Comparison of ENCODE assay signal across 8 mouse cellular contexts in genomic region chr19:55741439-55741928, GRCm38 (mm10). TPM values are rescaled to one million over a fixed set of nuclear protein-coding genes. Genes with fewer than 3 reads are reported as not detected.
A peak's percentile ranks its signal among the peaks of the same experiment; 100 is the strongest.
DNase-seq lines count a peak whose midpoint lies in the region; ATAC-seq and TF ChIP-seq lines count a peak whose summit lies in the region.

Gene Tcf7l2, plus strand, starts transcription at chr19:55741820.

- TF ChIP-seq POLR2A in bone marrow, adult 2 months (IDR thresholded peaks at IDR 0.05; ENCODE audit: borderline replicate concordance, control insufficient read depth, low read depth, low read length): no peak
- TF ChIP-seq POLR2A in embryonic fibroblast, embryonic 13.5 days (IDR thresholded peaks at IDR 0.05; ENCODE audit: low read depth, low read length): peak; percentile 75
- peak; percentile 80 for TF ChIP-seq POLR2A in myocyte (IDR thresholded peaks at IDR 0.05; ENCODE audit: insufficient read length, low read depth)

- H3K27ac ChIP-seq in bone marrow, adult 2 months (ENCODE audit: control insufficient read depth, insufficient read depth, low read depth, low read length, poor library complexity): peak within 1 kb of the TSS; percentile 51
- peak within 1 kb of the TSS; percentile 90 for H3K27ac ChIP-seq in embryonic fibroblast, embryonic 13.5 days (ENCODE audit: insufficient read depth, low read length)
- peak within 1 kb of the TSS; percentile 97 for H3K27ac ChIP-seq in heart, embryonic 13.5 days (replicated peaks)
- H3K27ac ChIP-seq in liver, embryonic 11.5 days (ENCODE audit: low read depth, low read length): peak within 1 kb of the TSS; percentile 95

- H3K79me2 ChIP-seq in myocyte (ENCODE audit: control insufficient read depth, insufficient read depth): peaks cover 33% of the 10 kb centered on the region

- H3K9ac ChIP-seq in heart, embryonic 13.5 days: peak within 1 kb of the TSS; percentile 97
- peak within 1 kb of the TSS; percentile 77 for H3K9ac ChIP-seq in liver, embryonic 11.5 days (ENCODE audit: low read depth, low read length)

- peak within 1 kb of the TSS; percentile 94 for H3K4me2 ChIP-seq in heart, embryonic 13.5 days
- H3K4me2 ChIP-seq in liver, embryonic 11.5 days: peak within 1 kb of the TSS; percentile 78
- H3K4me2 ChIP-seq in myocyte (ENCODE audit: low read depth): peak within 1 kb of the TSS; percentile 75

- TF ChIP-seq CTCF in bone marrow, adult 2 months (IDR thresholded peaks at IDR 0.05; ENCODE audit: control insufficient read depth, insufficient read depth, low read length): no peak
- no peak for TF ChIP-seq CTCF in embryonic fibroblast, embryonic 13.5 days (IDR thresholded peaks at IDR 0.05; ENCODE audit: borderline replicate concordance, insufficient read depth, low read length)

- peak; percentile 98 for DNase-seq in 3T3-L1 (ENCODE audit: low read depth, low spot score)
- DNase-seq in kidney, postnatal 10 days: peak; percentile 96
- DNase-seq in liver, embryonic 11.5 days (ENCODE audit: low spot score): peak; percentile 91
- peak; percentile 71 to 82 for DNase-seq in spleen, postnatal 4 days (ENCODE audit: low spot score in 2 of 2)

- peak within 1 kb of the TSS; percentile 70 for H3K4me3 ChIP-seq in bone marrow, adult 2 months (replicated peaks; ENCODE audit: control insufficient read depth, low read depth, low read length)
- H3K4me3 ChIP-seq in embryonic fibroblast, embryonic 13.5 days (ENCODE audit: insufficient read depth, low read length): peak within 1 kb of the TSS; percentile 91
- peak within 1 kb of the TSS; percentile 91 for H3K4me3 ChIP-seq in heart, embryonic 13.5 days
- H3K4me3 ChIP-seq in liver, embryonic 11.5 days (ENCODE audit: low read depth, low read length): peak within 1 kb of the TSS; percentile 82
- peak within 1 kb of the TSS; percentile 85 for H3K4me3 ChIP-seq in myocyte

- peak within 1 kb of the TSS; percentile 46 for H3ac ChIP-seq in myocyte (ENCODE audit: control insufficient read depth, insufficient read length)

- H3K27me3 ChIP-seq in heart, embryonic 13.5 days (replicated peaks): no peaks in the 10 kb centered on the region
- H3K27me3 ChIP-seq in liver, embryonic 11.5 days (replicated peaks; ENCODE audit: control insufficient read depth, insufficient read depth, low read length): peaks cover 30% of the 10 kb centered on the region
- no peaks in the 10 kb centered on the region for H3K27me3 ChIP-seq in myocyte (ENCODE audit: control insufficient read depth, insufficient read depth, insufficient read length)

- peak; percentile 89 for ATAC-seq in heart, embryonic 13.5 days (ENCODE audit: extremely low read depth, insufficient number of reproducible peaks, low FRiP score, low TSS enrichment)
- ATAC-seq in liver, embryonic 11.5 days (replicated peaks; ENCODE audit: low FRiP score): peak; percentile 89

- no peaks in the 10 kb centered on the region for H3K9me3 ChIP-seq in heart, embryonic 13.5 days
- H3K9me3 ChIP-seq in liver, embryonic 11.5 days (ENCODE audit: control insufficient read depth, low read length): no peaks in the 10 kb centered on the region

- WGBS in bone marrow, adult 2 months: 2% methylated on average over 41 of the region's 42 CpGs
- under 1% methylated on average over 34 of the region's 42 CpGs for WGBS in heart, embryonic 13.5 days
- under 1% methylated on average over 38 of the region's 42 CpGs for WGBS in liver, embryonic 11.5 days

- H3K4me1 ChIP-seq in bone marrow, adult 2 months (ENCODE audit: control insufficient read depth, insufficient read depth, low read length): no peaks in the 10 kb centered on the region; the same call in 1 of the 2 replicates
- H3K4me1 ChIP-seq in embryonic fibroblast, embryonic 13.5 days (ENCODE audit: control insufficient read depth, insufficient read depth, low read length): 0 out of 2 replicates have a peak, but pooled peaks cover 5% of the 10 kb centered on the region
- peaks cover 22% of the 10 kb centered on the region for H3K4me1 ChIP-seq in heart, embryonic 13.5 days
- peaks cover 14% of the 10 kb centered on the region for H3K4me1 ChIP-seq in liver, embryonic 11.5 days (replicated peaks; ENCODE audit: control insufficient read depth, insufficient read depth, low read length)

- no peaks in the 10 kb centered on the region for H3K36me3 ChIP-seq in heart, embryonic 13.5 days
- H3K36me3 ChIP-seq in liver, embryonic 11.5 days (ENCODE audit: control insufficient read depth, insufficient read depth, low read length): no peaks in the 10 kb centered on the region
- H3K36me3 ChIP-seq in myocyte (ENCODE audit: control insufficient read depth, insufficient read depth): no peaks in the 10 kb centered on the region

TF ChIP-seq in myocyte, 11 proteins besides CTCF, POLR2A, EP300 and RAD21:
- TF ChIP-seq TCF12 (IDR thresholded peaks at IDR 0.05; ENCODE audit: insufficient read depth, poor library complexity, severe bottlenecking) (no peak), POLR2AphosphoS2 (IDR thresholded peaks at IDR 0.05; ENCODE audit: insufficient read length, low read depth) (peak; percentile 77), CEBPB (IDR thresholded peaks at IDR 0.05; ENCODE audit: insufficient read depth, poor library complexity, severe bottlenecking) (no peak)

RNA-seq across cellular contexts. Expression of gene Tcf7l2, which starts in this region (rescaled TPM):
- polyA plus RNA-seq in bone marrow, adult 2 months (2011; ENCODE audit: insufficient read depth, insufficient read length, low replicate concordance, missing spikeins): 9.7 and 10.5 TPM in 2 replicates
- polyA plus RNA-seq in embryonic fibroblast, embryonic 13.5 days (2011; ENCODE audit: insufficient read length, low read depth, missing spikeins): 29.8 and 41.1 TPM in 2 replicates
- 42.6 and 43.8 TPM in 2 replicates for polyA plus RNA-seq in heart, embryonic 13.5 days (2015; fragmentation: Nextera tagmentation; extraction: Ambion mirVana)
- 48.9 and 50.3 TPM in 2 replicates for polyA plus RNA-seq in liver, embryonic 11.5 days (2014; fragmentation: Nextera tagmentation; extraction: Ambion mirVana)
- 5.4 TPM for polyA plus RNA-seq in myocyte (2012; fragmentation: generic; extraction: Trizol)

Comparison
In these comparisons a context has a peak if more than half of its experiments do, and no peak if none do; other contexts are left out.
1. Peak in every context shown above with its lines: DNase-seq, ATAC-seq, H3K4me3 ChIP-seq and H3K27ac ChIP-seq.